Mouse (Mus musculus) lung, adult 2 months (tissue): ENCODE results near the gene Grn.

Experiments
- CTCF ChIP-seq: fragments of 200-500 bp; IDR thresholded peaks from 2 replicates; pipeline ENCODE4 v1.5.1; 2011; ENCODE audit warnings: mild to moderate bottlenecking, low read length, control low read depth; ENCODE audit not compliant: insufficient read depth
- POLR2A ChIP-seq: fragments of 200-500 bp; IDR thresholded peaks from 2 replicates; pipeline ENCODE4 v1.6.1; 2011; ENCODE audit warnings: low read depth, mild to moderate bottlenecking, control low read depth, low read length, borderline replicate concordance; ENCODE audit errors: extremely low read depth

- TF ChIP-seq CTCF (0 out of 2 replicates have a peak, but pooled peaks have one; percentile 5), POLR2A (no peak)
These were observed 17.4 kb downstream of the Grn start, which contains the start of gene Fam171a2 for GRCm38 (mm10) chr11:102447497-102447896.
